Mouse (Mus musculus): ENCODE data around the gene Gsdma3. TPM values are rescaled to one million over a fixed set of nuclear protein-coding genes. Genes with fewer than 3 reads are reported as not detected.
A peak's percentile ranks its signal among the peaks of the same experiment; 100 is the strongest.

Gene Gsdma3
- under 1 TPM; 0.16 to 0.39 TPM for total RNA-seq (2021)
- long read RNA-seq, experiment 1, result 0 reads
- long read RNA-seq, experiment 2, partial matches to known transcripts, result 1 of 1 reads
- long read RNA-seq, experiment 2, other reads (novel, unspliced or antisense), result 0 of 1 reads

- DNase-seq, result no peak
- intact Hi-C loops (cut with DNase I; ENCODE audit: low total_unique reads), result no loop called here
These were observed at the start of gene Gsdma3, which contains the start of gene Gm12355 for GRCm38 (mm10) chr11:98625611-98626410. Gene Gsdma3 (plus strand): TSS chr11:98626360. Gene Gm12355 (minus strand): TSS chr11:98625661.

- no peak for DNase-seq
- intact Hi-C loops (cut with DNase I; ENCODE audit: low total_unique reads), result no loop called here
These were observed 48.4 kb upstream of the Gsdma3 start for GRCm38 (mm10) chr11:98577776-98578175.

DNA sequence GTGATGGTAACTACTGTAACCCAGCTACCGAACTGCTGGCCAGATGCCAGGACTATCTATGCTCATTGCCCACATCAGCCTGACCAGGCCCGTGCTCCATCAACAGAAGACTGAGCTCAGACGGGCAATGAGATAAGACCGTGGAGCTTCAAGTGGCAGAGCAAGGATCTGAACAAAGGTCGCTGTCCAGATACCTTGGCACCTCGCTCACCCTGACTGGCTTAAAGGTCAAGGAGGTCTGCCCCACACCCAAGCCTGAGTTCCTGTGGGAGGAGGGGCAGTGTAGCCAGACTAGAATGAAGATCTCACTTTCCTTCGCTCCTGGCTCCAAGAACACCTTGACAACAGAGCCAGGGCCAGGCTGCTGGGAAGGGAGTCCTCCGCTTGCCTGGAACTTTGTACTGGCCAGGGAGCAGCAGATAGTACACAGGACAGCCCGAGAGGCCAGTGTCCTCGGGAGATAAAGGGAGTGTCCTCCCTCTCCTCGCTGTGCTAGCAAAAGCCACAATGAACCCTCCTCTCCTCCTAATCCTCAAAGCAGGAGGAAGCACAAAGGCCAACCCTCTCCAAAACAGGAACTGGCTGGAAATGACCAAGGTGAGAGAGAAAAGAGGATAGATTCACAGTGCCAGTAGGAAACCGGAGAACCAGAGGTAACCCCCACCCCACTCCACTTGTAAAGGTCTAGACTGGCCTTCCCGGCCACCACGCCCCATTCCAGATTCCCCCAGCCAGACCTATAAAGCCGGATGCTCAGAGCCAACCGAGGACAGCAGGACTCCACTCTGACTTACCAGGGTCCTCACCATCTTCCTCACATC is 45.6 kb upstream of the Gsdma3 start:
- intact Hi-C loops (cut with DNase I; ENCODE audit: low total_unique reads), result no loop called here
- no peak for DNase-seq

GRCm38 (mm10) chr11:98581286-98582029 is 44.7 kb upstream of the Gsdma3 start:
- DNase-seq, result no peak
- intact Hi-C loops (cut with DNase I; ENCODE audit: low total_unique reads), result no loop called here

- DNase-seq, result no peak
- intact Hi-C loops (cut with DNase I; ENCODE audit: low total_unique reads), result no loop called here
These were observed 44.2 kb upstream of the Gsdma3 start for GRCm38 (mm10) chr11:98582030-98582388.

DNA sequence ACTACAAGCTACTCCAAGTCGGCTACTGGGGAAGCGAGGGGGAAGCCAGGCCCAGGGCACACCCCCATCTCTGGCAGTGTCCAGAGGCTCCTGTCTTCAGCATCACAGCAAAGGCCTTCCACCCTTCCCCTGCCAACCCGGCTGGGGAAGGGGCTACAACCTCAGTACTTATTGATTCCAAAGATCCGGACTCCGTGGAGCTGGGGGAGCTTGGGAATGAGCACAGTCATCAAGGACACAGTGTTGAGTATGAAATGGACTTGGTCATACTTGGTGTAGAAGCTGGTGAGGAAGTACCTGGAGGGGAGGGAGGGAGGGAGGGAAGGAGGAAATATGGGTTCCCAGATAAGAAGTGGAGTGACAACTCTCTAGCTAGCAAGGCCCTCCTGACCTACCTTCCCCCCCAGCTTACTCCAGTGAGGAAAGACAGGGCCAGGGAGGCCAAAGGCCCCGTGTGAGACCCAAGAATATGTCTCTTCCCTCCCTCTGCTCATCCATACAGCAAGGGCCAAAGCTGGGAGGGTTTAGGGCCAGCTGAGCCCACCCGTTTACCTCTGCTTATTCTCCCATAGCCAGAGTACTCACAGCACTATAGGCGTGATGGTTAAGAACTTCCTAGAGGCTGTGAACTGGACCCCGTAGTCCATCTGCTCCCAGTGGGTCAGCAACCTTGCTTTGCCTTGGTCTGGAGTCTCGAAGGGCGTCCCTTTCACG is 43.5 kb upstream of the Gsdma3 start:
- intact Hi-C loops (cut with DNase I; ENCODE audit: low total_unique reads), result no loop called here
- no peak for DNase-seq

- intact Hi-C loops (cut with DNase I; ENCODE audit: low total_unique reads), result no loop called here
- no peak for DNase-seq
These were observed 43.0 kb upstream of the Gsdma3 start for GRCm38 (mm10) chr11:98583265-98583552.

DNA sequence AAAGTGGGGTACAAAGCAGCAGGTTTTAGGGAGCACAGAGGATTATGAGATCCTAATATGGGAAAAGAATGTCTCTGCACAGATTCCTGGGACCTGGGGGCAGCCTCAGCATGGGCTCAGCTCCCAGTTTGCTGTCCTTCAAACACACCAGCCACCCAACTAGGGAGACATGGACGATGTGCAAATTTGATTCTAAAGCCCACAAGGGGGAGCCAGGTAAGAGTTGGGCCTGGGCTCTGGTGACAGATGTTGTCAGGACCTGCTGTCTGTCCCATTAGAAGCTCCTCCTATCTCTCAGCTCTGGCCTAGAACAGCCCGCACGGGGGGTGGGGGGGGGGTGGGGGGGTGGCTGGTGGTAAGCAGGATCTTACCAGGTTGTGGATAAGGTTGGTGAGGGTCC is 42.6 kb upstream of the Gsdma3 start:
- DNase-seq, result no peak

DNA sequence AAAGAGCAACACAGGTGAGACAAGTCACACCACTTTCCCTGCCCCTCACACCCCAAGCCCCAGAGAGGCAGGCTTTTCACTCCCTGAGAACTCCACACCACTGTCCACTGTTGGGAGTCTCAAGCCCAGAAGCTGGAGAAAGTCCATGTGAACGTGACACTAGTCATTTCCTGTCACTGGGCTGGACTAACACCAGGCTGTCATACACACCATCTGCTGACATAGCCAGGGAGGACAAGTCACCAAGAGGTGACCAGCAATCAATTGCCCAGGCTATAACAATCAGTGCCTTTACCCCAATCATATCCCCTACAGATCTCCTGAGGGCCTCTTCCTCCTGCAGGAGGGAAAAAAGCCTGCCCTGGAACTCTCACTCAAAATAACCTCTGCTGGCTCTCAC is 42.0 kb upstream of the Gsdma3 start:
- DNase-seq, result no peak
- intact Hi-C loops (cut with DNase I; ENCODE audit: low total_unique reads), result no loop called here

More for the DNA sequence above, 42.6 kb upstream of the Gsdma3 start:
- intact Hi-C loops (cut with DNase I; ENCODE audit: low total_unique reads), result no loop called here

DNA sequence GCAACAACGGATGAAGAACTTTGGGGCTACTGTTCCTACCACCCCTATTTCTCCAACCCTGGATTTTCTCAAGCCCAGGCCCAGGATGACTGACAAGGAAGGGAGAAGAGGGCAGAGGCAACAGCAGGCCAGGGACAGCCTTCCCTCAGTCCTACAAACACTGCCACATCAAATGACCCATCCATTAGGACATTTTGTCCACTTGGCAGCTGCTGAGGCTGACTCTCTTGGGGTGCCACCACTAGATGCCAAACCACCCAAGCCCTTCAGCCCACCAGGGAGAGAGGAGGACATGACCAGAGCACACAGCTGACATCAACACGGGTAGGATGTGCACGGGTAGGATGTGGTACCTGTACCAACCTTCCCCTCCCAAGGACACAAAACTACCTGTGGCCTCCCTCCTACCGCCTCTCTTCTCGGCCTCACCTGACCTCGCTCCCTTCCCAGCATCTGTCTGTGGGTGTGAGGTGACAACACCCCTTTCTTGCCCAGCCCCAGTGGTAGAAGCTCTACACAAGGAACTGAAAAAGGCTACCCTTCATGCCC is 41.5 kb upstream of the Gsdma3 start:
- intact Hi-C loops (cut with DNase I; ENCODE audit: low total_unique reads), result no loop called here
- DNase-seq, result no peak

DNA sequence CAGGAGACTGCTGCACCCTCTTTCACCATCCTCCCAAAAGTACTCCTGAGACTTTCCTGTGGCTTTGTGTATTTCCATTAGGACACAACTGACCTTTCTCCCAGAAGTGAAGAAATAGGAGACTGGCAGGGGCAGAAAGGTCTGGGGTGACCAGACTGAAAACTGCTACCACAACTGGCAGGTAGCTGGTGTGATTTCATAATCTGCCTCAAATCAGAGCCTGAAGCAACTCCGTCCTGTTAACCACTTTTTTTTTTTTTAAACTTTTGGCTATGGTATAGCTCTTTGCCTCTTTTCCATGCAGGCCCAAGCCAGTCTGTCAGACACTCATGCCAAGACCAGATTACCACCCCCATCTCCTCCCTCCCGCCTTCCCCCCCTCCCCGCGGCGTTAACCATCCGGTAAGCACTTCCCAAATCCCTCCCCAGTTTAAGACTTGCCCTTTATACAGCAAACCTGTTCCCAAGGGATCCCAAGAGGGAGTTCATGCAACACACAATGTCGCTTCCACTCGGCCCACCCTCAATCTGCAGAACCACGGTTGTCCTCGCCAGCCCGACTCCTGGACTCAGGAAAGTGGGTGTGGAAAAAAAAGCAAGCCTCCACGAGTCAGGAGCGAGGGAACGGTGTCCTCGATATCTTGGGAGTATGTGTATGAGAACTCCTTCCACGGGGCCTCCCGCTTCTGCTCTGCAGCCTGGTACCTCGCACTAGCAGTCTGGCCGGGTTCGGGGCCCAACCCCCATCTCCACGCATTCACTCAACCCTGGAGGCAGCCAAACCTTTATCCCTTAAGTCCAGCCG is 39.9 kb upstream of the Gsdma3 start:
- no peak for DNase-seq
- intact Hi-C loops (cut with DNase I; ENCODE audit: low total_unique reads), result no loop called here

DNA sequence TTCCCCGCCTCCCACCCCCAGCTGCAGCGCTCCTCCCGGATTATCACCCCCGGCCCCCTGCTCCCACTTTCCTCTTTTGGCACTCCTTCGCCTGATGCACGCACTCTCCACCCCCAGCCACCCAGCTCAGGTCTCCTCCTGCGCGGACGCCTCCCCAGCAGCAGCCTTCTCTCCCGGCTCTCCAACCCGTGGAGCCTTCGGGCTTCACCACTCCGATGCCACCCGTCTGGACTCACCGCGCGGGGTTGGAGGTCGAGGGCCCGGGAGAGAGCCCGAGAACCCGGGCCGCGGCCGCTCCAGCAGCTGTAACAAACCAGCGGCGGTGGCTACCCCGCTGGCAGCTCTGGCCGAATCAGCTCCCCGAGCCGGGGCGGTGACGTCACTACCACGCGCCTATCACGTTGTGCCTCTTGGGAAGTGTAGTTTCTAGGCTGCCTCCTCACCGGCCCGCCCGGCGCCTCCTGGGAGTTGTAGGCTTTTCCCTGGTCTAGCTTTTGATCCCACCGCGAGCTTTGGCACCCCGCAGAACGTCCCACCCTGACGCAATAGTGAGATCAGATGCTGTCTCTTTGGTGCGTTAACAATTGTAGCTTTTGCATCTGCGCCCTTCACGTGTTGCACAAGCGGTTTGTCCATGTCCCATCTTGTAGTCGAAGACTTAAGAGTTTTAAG is 39.1 kb upstream of the Gsdma3 start, which contains the start of gene Ormdl3:
TSS of gene Ormdl3 (minus strand) at position 477 of the 672 bp plus-strand sequence.
- peak; percentile 99 for DNase-seq
- intact Hi-C loops (cut with DNase I; ENCODE audit: low total_unique reads), result no loop called here

GRCm38 (mm10) chr11:98587684-98588546 is 38.2 kb upstream of the Gsdma3 start:
- intact Hi-C loops (cut with DNase I; ENCODE audit: low total_unique reads), result no loop called here
- DNase-seq, result peak; percentile 59

- DNase-seq, result no peak
- intact Hi-C loops (cut with DNase I; ENCODE audit: low total_unique reads), result no loop called here
These were observed 37.3 kb upstream of the Gsdma3 start for GRCm38 (mm10) chr11:98588833-98589281.

DNA sequence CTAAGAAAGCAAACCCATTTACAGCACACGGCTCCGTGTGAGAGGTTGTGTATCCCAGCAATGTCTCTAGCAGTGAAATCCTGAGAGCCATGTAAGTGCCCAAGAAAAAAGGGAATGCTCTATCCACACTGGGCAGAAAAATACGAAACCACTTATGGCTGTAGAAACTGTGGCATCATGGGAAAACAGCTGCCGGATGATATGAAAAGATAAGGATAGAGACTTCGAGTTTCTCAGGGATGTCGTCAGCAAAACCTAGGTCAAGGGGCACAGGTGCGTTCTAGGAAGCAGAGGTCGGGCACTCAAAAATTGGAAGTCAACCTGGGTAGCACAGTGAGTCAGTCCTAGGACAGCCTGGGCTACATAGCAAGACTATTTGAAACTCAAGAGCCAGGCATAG is 36.9 kb upstream of the Gsdma3 start:
- DNase-seq, result no peak
- intact Hi-C loops (cut with DNase I; ENCODE audit: low total_unique reads), result no loop called here

DNA sequence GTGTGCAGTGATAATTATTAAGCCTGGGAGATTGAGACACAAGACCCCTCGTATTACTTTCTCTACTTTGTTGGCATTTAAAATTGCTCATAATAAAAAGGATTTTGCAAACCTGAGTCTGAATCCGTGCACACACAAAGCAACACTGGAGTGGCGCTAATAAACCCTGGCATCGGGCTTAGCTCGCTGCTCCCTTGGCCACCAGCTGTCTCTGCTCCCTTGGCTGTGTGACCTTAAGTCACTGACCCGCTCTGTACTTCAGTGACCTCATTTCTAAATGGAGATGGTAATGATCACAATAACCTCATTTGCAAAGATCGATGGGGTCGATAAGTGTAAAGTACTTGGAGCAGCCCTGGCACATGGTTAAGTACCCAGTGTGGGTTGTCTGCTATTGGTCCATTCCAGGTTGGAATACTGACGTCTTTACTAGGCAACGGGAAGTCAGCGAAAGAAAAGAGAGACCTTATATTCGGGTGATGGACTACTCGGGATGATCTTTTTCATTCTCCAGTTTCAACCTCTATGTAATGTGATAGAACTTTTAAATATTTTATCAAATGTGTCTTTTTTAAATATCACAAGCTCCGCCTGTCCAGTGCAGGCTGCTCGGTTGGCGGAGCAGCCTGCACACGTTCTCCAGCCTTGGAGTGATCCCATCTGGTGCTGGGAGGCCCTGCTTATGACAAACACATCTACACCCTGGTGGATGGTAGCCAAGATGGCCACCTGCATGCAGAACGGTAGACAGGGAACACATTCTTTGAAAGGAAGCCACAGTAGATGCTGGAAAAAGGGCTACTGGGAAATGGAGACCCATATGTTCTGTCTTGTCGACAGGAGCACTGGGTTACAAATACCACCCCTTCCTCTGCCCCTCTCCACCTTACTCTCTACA is 35.4 kb upstream of the Gsdma3 start:
- no peak for DNase-seq
- intact Hi-C loops (cut with DNase I; ENCODE audit: low total_unique reads), result no loop called here
